Mouse (Mus musculus) testis, postnatal 14 days (tissue): ENCODE results near the gene Ttc41.
"Not testable (repeated sequence)": the region's sequence is repeated elsewhere in the genome, so short reads cannot be mapped to it uniquely, and the experiment has no call there.

Source experiments
- DNase-seq: peaks from one replicate; pipeline ENCODE4 v3.0.0; 2021; ENCODE audit warnings: low spot score

The Ttc41 gene

DNA sequence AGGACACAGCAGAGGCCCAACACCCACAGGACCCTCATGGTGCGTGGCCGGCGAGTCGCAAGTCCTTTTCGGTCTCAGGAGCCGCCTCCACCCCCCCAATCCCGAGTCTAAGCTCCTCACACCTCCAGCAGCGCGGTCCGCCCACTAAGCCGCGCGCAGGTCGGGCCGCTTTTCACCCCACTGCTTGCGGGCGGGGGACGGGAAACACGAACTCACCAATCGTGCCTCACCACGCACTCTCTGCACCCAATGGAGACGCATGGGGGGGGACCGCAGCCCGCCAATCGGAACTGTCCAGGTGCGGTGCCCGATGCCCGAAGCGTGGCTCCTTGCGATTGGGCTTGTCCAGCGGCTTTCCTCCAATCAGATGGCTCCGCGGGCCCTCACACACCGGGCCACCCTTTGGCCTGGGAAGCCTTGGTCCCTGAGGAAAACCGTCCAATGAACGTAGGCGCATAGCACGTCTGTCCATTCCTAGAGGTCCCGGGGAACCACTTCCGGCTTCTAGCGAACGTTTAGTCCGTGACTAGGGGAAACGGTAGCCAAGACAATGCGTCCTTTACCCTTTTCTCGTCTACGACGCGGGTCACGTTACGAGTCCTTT is at the start of gene Ttc41, which contains the start of gene Hsp90b1:
TSS of gene Ttc41 (plus strand) at position 494 of the 604 bp plus-strand sequence.
TSS of gene Hsp90b1 (minus strand) at position 192 of the 604 bp plus-strand sequence.
- DNase-seq, result peak; percentile 100

DNA sequence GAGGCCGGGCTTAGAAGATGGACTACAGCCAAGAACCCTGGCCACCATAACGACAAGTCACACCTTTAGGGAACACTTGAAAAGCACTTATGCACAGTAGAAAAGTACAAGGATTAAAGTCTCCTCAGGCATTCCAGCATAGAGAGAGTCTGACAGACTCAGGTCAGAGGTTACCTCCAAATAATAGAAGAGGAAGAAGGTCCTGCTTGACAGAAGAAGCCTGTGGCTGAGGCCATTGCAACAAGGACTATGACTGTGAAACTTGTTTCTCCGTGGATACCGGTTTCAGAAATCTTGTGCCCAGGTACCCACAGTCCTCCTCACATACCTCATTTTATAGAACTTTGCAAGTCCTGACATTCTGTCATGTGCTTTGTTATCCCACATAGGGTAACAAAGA is 35.1 kb upstream of the Ttc41 start:
- DNase-seq, result not testable (repeated sequence)

DNA sequence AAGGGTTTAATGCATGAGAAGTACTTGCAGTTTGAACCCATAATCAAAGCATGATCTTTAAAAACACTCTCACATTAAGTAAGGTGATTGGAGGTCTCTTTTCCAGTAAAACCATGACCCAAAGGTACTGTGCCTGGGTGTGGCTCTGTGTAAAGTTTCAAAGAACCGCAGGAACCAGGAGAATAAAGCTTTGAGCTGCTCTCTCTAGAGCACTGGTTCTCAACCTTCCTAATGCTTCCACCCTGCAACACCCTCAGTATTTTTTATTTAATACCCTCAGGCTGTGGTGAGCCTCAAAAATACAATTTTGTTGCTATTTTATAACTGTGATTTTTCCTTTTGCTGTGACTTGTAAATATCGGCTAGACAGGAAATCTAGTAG is 20.8 kb upstream of the Ttc41 start:
- DNase-seq, result not testable (repeated sequence)

DNA sequence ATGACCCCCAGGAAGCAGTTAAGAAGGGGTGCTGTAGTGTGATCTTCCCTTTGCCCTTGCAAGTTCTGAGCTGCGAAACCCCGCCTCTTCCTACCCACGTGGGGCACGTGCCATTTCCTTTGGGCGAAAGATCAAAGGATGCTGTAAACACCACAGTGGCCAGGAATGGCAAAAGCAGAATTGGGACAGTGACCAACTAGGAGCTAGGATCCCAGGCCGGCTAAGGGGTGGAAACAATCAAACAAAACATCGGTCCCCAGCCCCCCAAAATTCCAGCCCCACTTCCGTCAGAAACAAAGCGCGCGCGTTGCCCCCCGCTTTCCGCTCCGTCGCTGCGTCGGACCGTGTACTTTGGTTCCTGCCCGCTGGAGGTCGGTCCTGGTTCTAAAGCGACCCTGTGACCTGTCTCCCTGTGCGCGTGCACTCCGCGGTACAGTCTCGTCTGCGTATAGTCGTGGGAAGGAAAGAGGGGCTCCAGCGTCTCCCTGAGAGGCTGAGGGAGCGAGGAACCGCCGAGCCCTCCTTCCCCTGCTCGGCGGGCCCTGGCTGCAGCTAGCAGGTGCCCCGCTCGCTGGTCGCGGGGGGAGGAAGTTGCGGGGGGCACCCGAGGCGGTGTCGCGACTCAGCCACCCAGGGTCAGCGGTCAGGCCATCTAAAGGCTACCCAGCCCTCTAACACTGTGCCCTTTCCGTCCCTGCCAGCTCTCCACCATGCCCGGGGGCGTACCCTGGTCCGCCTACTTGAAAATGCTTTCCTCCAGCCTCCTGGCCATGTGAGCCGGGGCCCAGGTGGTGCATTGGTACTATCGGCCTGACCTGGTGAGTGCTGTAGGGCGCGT is 20.2 kb upstream of the Ttc41 start:
- peak; percentile 83 for DNase-seq

- DNase-seq, result not testable (repeated sequence)
These were observed 19.6 kb upstream of the Ttc41 start for GRCm38 (mm10) chr10:86686017-86686360.

DNA sequence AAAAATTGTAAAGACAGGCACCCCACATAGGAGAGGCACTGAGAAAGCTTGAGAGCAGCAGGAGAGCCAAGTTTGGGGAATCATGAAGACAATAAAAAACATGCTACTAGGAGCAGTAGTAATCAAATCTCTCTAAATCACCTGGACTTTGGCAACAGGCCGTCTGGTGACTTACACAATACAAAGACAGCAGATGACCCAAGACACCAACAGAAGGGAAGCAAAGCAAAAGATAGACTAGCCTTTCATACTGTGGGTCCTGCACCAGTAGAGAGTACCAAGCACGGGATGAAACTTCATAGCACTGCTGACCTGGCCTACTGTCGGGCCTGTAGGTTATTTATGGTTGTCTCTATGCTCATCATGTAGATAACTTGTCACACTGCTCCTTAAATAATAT is 5.4 kb upstream of the Ttc41 start:
- no peak for DNase-seq

GRCm38 (mm10) chr10:86700973-86701372 is 4.6 kb upstream of the Ttc41 start:
- no peak for DNase-seq

- DNase-seq, result no peak
These were observed 3.2 kb upstream of the Ttc41 start for GRCm38 (mm10) chr10:86702312-86702920.

DNA sequence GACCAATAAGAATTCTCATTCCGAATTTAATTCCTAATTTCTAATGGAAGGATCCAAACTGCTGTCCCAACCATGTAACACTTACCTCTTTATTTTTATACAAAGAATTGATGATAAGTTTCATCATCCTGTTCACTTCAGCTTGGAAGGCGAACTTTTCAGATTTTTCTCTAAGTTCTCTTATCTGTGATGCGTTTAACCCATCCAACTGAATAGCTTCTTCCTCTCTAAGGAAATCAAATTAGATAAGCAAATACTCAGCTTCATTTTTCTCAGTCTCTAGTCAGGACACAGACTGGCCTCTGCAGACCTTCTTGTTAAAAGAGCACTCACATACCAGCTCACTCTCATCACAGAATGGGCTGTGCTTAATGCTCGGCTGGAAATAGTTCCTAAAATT is 2.2 kb upstream of the Ttc41 start:
- DNase-seq, result no peak

DNA sequence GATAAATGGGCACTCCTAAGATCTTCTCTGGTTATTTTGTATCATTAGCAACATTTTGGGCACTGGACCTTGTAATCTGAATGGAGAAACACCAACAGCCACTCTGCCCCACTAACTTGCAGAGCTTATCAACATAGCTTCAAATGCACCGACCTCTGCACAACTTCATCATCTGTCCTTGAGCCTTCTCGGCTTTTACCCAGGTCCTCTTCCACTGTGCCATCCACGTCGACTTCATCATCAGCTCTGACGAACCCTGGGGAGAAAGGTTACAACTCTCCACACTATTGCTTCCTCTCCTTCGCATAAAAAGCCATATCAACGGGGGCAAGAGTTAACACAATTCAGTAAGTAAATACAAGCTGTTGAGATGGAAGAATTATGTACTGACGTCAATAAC is 1.5 kb upstream of the Ttc41 start:
- peak; percentile 44 for DNase-seq

DNA sequence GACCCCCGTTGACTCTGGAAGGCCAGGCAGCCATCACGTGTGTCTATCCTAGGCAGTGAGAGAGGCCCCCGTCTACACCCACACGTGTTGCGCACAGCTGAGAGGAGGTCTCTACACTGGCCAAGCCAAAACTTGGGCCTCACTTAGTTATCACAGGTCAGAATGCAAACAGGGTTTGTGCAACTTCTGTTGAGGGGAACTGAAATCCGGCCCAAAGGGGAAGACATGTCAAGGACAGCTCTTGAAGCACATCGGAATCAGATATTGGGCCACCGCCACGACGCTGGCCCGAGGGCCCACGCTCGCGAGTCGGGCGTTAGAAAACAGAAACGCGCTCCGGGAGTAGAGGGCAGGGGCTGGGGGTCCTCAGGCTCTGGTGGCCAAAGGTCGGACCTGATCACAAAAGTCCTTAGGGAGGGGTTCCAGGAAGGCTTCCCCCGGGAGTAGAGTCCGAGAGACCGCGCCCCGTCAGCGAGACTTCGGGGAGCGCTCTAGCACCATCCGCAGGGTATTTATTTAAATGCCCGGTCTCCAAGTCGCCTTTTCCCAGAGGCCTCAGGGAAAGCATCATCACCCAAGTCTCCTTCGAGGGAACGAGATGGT is 921 bp upstream of the Ttc41 start:
- DNase-seq, result no peak

DNA sequence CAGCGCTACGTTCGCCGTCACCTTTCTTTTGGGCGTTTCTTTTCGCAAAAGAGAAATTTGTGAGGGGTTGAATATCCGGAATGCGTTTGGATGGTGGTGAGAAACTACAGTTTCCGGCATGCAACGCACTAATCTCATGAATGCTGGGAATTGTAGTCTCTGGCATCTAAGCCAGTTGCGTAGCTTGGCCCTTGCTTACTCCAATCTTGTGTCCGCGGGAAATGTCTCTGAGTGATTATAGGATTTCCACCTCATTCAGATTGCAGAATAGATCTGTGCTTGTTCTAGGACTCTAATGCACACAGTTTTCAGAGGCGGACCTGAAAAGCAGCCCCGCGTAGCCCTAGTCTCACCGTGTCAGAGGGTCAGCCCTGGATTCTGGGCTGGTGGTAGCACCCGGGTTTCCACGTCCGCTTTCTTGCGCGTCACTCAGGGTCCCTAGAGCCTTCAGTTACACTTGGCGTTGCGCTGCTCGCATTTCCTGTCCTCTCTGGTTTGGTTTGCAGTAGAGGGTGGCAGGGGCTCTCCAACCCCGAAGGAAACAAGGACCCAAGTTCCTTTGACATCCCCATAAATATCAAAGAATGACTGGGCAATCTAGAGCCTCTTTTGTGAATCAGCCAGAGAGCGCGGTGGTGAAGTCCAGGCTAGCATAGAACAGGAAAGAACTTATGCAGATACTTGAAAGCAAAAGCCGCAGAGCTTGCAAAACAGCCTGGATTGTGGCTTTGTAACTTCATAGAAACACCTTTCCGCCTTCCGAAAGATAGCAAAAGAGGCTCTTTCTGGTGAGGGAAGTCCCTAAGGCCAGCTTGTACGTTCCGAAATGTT is 526 bp downstream of the Ttc41 start:
- DNase-seq, result no peak

DNA sequence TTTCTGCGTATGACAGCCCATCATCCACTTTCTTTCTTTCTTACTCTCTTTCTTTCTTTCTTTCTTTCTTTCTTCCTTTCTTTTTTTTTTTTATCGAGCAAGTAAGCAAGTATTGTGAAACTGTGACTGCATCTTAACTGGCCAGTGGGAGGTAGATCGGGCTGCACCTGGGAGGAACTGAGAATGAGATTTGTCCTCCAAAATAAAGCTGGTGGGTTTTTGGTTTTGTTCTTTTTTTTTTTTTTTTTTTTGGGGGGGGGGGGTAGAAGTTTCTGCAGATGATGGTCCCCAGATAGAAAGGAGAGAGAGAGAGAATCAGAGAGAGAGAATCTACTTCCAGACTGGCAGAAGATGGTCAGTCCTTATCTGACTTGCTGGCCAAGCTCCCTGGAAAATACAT is 1.5 kb downstream of the Ttc41 start:
- no peak for DNase-seq

GRCm38 (mm10) chr10:86712156-86712555 is 6.5 kb downstream of the Ttc41 start:
- DNase-seq, result no peak

GRCm38 (mm10) chr10:86727548-86727980 is 22.0 kb downstream of the Ttc41 start:
- DNase-seq, result no peak

GRCm38 (mm10) chr10:86728176-86728575 is 22.6 kb downstream of the Ttc41 start:
- DNase-seq, result no peak

GRCm38 (mm10) chr10:86730823-86731499 is 25.4 kb downstream of the Ttc41 start:
- DNase-seq, result peak; percentile 65

DNA sequence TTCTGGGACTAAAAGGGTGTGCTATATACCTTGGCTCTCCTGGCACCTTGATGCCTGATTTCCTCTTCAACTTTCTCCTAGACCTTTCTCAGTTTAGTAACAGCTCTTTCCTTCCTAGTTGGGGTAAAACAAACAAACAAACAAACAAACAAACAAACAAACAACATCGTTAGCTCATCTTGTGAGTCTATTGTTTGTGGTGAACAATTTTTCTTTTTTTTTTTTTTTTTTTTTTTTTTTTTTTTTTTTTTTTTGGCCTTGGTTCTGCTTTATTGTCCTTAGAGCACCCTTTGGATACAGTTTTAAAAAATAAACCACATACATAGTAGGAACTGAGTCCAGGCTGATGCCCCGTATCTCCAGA is 25.9 kb downstream of the Ttc41 start:
- DNase-seq, result no peak

DNA sequence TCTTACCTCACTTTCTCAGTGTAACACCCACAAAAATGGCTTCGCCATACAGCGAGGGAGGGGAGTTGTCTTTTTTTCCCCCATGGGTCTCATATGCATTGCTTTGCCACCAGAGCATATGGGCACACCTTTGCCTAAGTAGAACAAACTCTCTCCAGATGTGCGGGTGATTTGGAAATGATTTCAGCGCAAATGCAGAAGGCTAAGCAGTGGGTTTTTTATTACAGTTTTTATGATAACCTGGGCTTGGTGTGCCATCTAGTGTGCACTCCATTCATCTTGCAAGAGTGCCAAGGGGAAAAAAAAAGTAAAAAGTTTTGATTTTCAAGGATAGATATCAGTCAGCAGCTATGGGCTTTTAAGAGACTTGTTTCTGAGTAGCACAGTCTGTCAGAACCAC is 29.4 kb downstream of the Ttc41 start:
- no peak for DNase-seq

DNA sequence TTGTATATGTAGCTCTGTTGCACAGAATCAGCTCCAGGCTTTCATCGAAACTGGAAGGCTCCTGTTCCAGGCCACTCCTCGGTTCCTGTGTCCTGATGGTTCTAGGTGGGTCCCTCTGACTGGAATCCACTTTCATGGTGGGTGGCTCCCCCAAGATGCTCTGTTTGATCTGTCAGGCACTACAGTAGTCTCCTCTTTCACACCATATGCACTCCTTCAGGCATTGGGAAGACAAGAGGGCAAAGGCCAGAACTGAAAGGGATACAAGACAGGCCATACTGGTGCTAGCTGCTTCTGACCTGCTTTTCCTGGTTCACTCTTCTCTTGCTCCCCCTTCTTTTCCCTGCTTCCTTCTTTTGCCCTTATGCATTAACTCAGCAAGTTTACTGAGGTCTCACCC is 37.3 kb downstream of the Ttc41 start:
- no peak for DNase-seq

DNA sequence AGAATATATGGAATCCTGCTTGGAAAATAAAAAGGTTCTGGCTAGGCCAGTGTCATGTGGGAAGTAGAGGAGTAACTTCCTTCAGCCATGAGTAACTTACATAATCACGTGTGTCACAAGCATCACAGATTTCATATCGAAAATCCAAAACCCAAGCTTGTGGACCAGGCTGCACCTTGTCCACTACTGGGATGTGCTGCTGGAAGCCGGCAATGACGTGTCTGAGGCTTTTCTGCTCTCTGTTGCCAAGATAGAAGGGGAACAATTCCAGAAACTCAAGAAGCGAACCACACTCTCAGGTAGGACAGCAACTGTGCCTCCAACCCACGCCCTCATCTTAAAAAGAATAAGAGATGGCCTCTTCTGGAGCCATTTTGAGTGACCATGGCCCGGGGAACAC is 38.7 kb downstream of the Ttc41 start:
- DNase-seq, result no peak
